Mouse (Mus musculus) kidney, embryonic 14.5 days (tissue): Measurements from ENCODE around the gene Rpl6. TPM values are rescaled to one million over a fixed set of nuclear protein-coding genes. Genes with fewer than 3 reads are reported as not detected.

Source experiments
- ATAC-seq: fragments of 200-750 bp; cut with Nextera tagmentation; 2 replicates; pipeline ENCODE4 v1.8.0; 2017; ENCODE audit warnings: moderate number of reproducible peaks, mild to moderate bottlenecking, moderate TSS enrichment, moderate library complexity; ENCODE audit not compliant: low FRiP score, low TSS enrichment
- H3K27ac ChIP-seq: fragments of 300-500 bp; sonication (generic); 2 replicates; pipeline ENCODE4 v1.5.1; 2014; ENCODE audit warnings: low read depth, mild to moderate bottlenecking, low read length, moderate library complexity, mixed read lengths
- H3K27me3 ChIP-seq: fragments of 300-500 bp; sonication (generic); 2 replicates; pipeline ENCODE4 v1.6.1; 2014; ENCODE audit warnings: mild to moderate bottlenecking, low read length; ENCODE audit not compliant: control insufficient read depth, insufficient read depth
- H3K36me3 ChIP-seq: fragments of 300-500 bp; sonication (generic); 2 replicates; pipeline ENCODE4 v1.6.1; 2014; ENCODE audit warnings: low read length, mixed read lengths; ENCODE audit not compliant: control insufficient read depth, insufficient read depth
- H3K4me1 ChIP-seq: fragments of 300-500 bp; sonication (generic); 2 replicates; pipeline ENCODE4 v1.6.1; 2014; ENCODE audit warnings: low read length, mixed read lengths; ENCODE audit not compliant: control insufficient read depth, insufficient read depth
- H3K4me2 ChIP-seq: fragments of 300-500 bp; sonication (generic); replicated peaks from 2 replicates; pipeline ENCODE4 v1.6.1; 2014; ENCODE audit warnings: low read depth, mild to moderate bottlenecking, low read length
- H3K4me3 ChIP-seq: fragments of 300-500 bp; sonication (generic); 2 replicates; pipeline ENCODE4 v1.5.1; 2014; ENCODE audit warnings: mild to moderate bottlenecking, low read length
- H3K9ac ChIP-seq: fragments of 300-500 bp; sonication (generic); 2 replicates; pipeline ENCODE4 v1.6.1; 2014; ENCODE audit warnings: low read depth, mild to moderate bottlenecking, low read length, moderate library complexity
- H3K9me3 ChIP-seq: fragments of 300-500 bp; sonication (generic); 2 replicates; pipeline ENCODE4 v1.6.1; 2016; ENCODE audit warnings: low read length; ENCODE audit not compliant: control insufficient read depth
- WGBS: fragments of 180-500 bp; shearing (Covaris S2); extraction: QIAGEN DNeasy Blood & Tissue Kit; methylation state at CpG from one replicate; pipeline ENCODE4 v1.1.7; 2014; 5-methylcytosine and 5-hydroxymethylcytosine counted together
- polyA plus RNA-seq: library from polyadenylated mRNA; unstranded; fragments of >200 nt; fragmentation: Nextera tagmentation; extraction: Ambion mirVana; gene quantifications from 2 replicates; pipeline ENCODE4 v1.2.1, GENCODE M21; 2014

The Rpl6 gene
- polyA plus RNA-seq, 1 experiment from 2014 or later = 738 TPM

- ATAC-seq = no peak
- WGBS = 86% methylated on average over 4 of the region's 4 CpGs
- Histone ChIP-seq H3K9ac (no peak overlapping the region), H3K4me1 (no peaks in the 10 kb centered on the region), H3K9me3 (no peaks in the 10 kb centered on the region), H3K27ac (no peak overlapping the region), H3K27me3 (no peaks in the 10 kb centered on the region), H3K36me3 (peaks cover 13% of the 10 kb centered on the region), H3K4me3 (no peak overlapping the region), H3K4me2 (no peak overlapping the region)
Observed at GRCm38 (mm10) chr5:121172835-121173234, 31.4 kb upstream of the Rpl6 start.

GRCm38 (mm10) chr5:121179077-121179857 is 25.0 kb upstream of the Rpl6 start:
- no peak overlapping the region for H3K9ac ChIP-seq
- WGBS = 63% methylated on average over 9 of the region's 9 CpGs
- no peak overlapping the region for H3K27ac ChIP-seq
- H3K4me3 ChIP-seq = no peak overlapping the region
- no peaks in the 10 kb centered on the region; the same call in 1 of the 2 replicates for H3K36me3 ChIP-seq
- ATAC-seq = no peak
- H3K9me3 ChIP-seq = no peaks in the 10 kb centered on the region
- H3K27me3 ChIP-seq = no peaks in the 10 kb centered on the region
- H3K4me2 ChIP-seq = no peak overlapping the region
- H3K4me1 ChIP-seq = peaks cover 11% of the 10 kb centered on the region; the same call in 1 of the 2 replicates

GRCm38 (mm10) chr5:121183269-121183668 is 21.0 kb upstream of the Rpl6 start:
- Histone ChIP-seq H3K4me3 (no peak overlapping the region), H3K36me3 (no peaks in the 10 kb centered on the region), H3K9me3 (no peaks in the 10 kb centered on the region), H3K4me2 (no peak overlapping the region), H3K27me3 (no peaks in the 10 kb centered on the region), H3K4me1 (peaks cover 33% of the 10 kb centered on the region), H3K27ac (no peak overlapping the region), H3K9ac (no peak overlapping the region)
- WGBS = 43% methylated on average over 9 of the region's 9 CpGs
- ATAC-seq = no peak

- H3K4me2 ChIP-seq = no peak overlapping the region
- no peaks in the 10 kb centered on the region for H3K9me3 ChIP-seq
- H3K27me3 ChIP-seq = no peaks in the 10 kb centered on the region
- H3K4me3 ChIP-seq = no peak overlapping the region
- no peaks in the 10 kb centered on the region for H3K36me3 ChIP-seq
- WGBS = 52% methylated on average over 2 of the region's 2 CpGs
- no peak overlapping the region for H3K9ac ChIP-seq
- no peak overlapping the region for H3K27ac ChIP-seq
- ATAC-seq = no peak
- H3K4me1 ChIP-seq = peaks cover 33% of the 10 kb centered on the region
Observed at GRCm38 (mm10) chr5:121184375-121184774, 19.9 kb upstream of the Rpl6 start.

- no peak overlapping the region for H3K4me3 ChIP-seq
- H3K36me3 ChIP-seq = no peaks in the 10 kb centered on the region
- H3K27me3 ChIP-seq = no peaks in the 10 kb centered on the region
- H3K4me1 ChIP-seq = peaks cover 33% of the 10 kb centered on the region
- no peaks in the 10 kb centered on the region for H3K9me3 ChIP-seq
- H3K27ac ChIP-seq = peak overlapping the region; percentile 69; the same call in 1 of the 2 replicates
- no peak overlapping the region; the same call in 1 of the 2 replicates for H3K4me2 ChIP-seq
- ATAC-seq = no peak; the same call in 1 of the 2 replicates
- WGBS = 9% methylated on average over 11 of the region's 11 CpGs
- no peak overlapping the region for H3K9ac ChIP-seq
Observed at GRCm38 (mm10) chr5:121184945-121185551, 19.2 kb upstream of the Rpl6 start.

- no peak for ATAC-seq
Observed at GRCm38 (mm10) chr5:121187580-121188001, 16.7 kb upstream of the Rpl6 start.

GRCm38 (mm10) chr5:121188265-121188664 is 16.0 kb upstream of the Rpl6 start:
- Histone ChIP-seq H3K4me2 (no peak overlapping the region), H3K4me1 (peaks cover 34% of the 10 kb centered on the region), H3K27ac (no peak overlapping the region), H3K9me3 (no peaks in the 10 kb centered on the region), H3K9ac (no peak overlapping the region), H3K27me3 (no peaks in the 10 kb centered on the region), H3K36me3 (no peaks in the 10 kb centered on the region), H3K4me3 (no peak overlapping the region)
- WGBS = 87% methylated on average over 9 of the region's 9 CpGs
- ATAC-seq = no peak

More at GRCm38 (mm10) chr5:121187580-121188001, 16.7 kb upstream of the Rpl6 start:
- H3K27ac ChIP-seq = no peak overlapping the region
- H3K4me3 ChIP-seq = no peak overlapping the region
- no peak overlapping the region for H3K9ac ChIP-seq
- H3K27me3 ChIP-seq = no peaks in the 10 kb centered on the region
- no peaks in the 10 kb centered on the region for H3K36me3 ChIP-seq
- H3K4me2 ChIP-seq = no peak overlapping the region
- no peaks in the 10 kb centered on the region for H3K9me3 ChIP-seq
- 87% methylated on average over 8 of the region's 8 CpGs for WGBS
- H3K4me1 ChIP-seq = peaks cover 36% of the 10 kb centered on the region

DNA sequence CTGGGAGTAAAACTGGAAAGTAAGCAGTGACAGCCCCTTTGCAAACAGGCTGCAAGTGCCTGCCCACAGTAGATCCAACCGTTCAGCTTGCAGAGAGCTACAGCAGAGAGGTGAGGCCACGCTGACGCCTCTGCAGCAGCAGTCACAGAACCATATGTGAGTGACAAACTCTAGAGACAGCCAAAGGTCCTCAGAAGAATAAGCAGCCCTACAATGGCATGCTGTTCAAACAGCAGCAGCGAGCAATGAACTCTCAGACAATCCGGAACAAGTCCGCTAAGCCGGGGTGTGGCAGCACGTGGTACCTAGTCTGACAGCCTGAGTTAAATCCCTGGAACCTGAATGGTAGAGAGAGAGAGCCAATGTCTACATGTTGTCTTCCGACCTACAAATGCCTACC is 15.1 kb upstream of the Rpl6 start:
- no peaks in the 10 kb centered on the region for H3K36me3 ChIP-seq
- ATAC-seq = no peak
- WGBS = 90% methylated on average over 9 of the region's 9 CpGs
- no peak overlapping the region for H3K4me3 ChIP-seq
- H3K27me3 ChIP-seq = no peaks in the 10 kb centered on the region
- H3K9me3 ChIP-seq = no peaks in the 10 kb centered on the region
- no peak overlapping the region for H3K4me2 ChIP-seq
- peaks cover 25% of the 10 kb centered on the region for H3K4me1 ChIP-seq
- H3K9ac ChIP-seq = no peak overlapping the region
- H3K27ac ChIP-seq = no peak overlapping the region

DNA sequence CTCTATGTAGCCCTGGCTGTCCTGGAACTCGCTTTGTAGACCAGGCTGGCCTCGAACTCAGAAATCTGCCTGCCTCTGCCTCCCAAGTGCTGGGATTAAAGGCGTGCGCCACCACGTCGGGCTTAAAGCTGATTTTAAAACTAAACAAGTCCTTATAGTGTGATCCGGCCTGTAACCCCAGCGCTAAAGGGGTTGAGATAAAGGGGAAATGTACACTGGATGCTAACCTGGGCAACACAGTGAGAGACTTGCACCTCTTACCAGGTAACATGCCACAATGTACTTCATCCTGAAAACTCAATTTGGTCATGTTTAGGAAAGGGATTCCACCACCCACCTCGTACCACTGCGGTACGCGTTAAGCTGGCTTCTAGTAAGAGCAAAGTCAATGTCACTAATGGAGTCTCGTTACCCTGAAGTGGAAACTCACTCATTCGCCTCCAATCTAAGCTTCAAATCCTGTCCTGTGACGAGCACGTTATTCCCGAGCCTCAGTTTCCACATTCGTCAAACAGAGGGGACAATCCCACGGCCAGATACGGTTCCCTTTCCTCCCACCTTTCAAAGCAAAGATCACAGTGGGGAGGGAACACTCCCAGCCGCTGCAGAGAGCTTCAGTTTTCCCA is 14.0 kb upstream of the Rpl6 start:
- WGBS = 32% methylated on average over 21 of the region's 21 CpGs
- Histone ChIP-seq H3K9ac (peak overlapping the region; percentile 95), H3K27ac (peak overlapping the region; percentile 79)

More for the DNA sequence above, 14.0 kb upstream of the Rpl6 start:
- Histone ChIP-seq H3K27me3 (no peaks in the 10 kb centered on the region), H3K9me3 (no peaks in the 10 kb centered on the region), H3K36me3 (no peaks in the 10 kb centered on the region), H3K4me3 (peak overlapping the region; percentile 96), H3K4me2 (peak overlapping the region; percentile 80), H3K4me1 (peaks cover 14% of the 10 kb centered on the region)
- no peak for ATAC-seq
